Mouse (Mus musculus) ES-Bruce4 (cell line): ENCODE data around the gene Gnptab.

ENCODE experiments used
- CTCF ChIP-seq: IDR thresholded peaks from one replicate; pipeline ENCODE4 v1.8.1; 2011; ENCODE audit warnings: low read depth, low read length
- EP300 ChIP-seq: IDR thresholded peaks from 2 replicates; pipeline ENCODE4 v1.6.1; 2011; ENCODE audit warnings: low read depth, low read length; ENCODE audit not compliant: insufficient read depth
- POLR2A ChIP-seq: IDR thresholded peaks from one replicate; pipeline ENCODE4 v1.8.1; 2011; ENCODE audit warnings: low read length; ENCODE audit not compliant: insufficient read depth

- TF ChIP-seq POLR2A (no peak), CTCF (no peak), EP300 (no peak)
Measured at GRCm38 (mm10) chr10:88492658-88493057, 113.7 kb downstream of the Gnptab start.
